Mouse (Mus musculus) forebrain, embryonic 16.5 days (tissue): ENCODE measurements around the gene Hnrnph3. TPM values are rescaled to one million over a fixed set of nuclear protein-coding genes. Genes with fewer than 3 reads are reported as not detected.

Experiments
- ATAC-seq: fragments of 200-750 bp; cut with Nextera tagmentation; 2 replicates; pipeline ENCODE4 v1.8.0; 2017; ENCODE audit warnings: mild to moderate bottlenecking, moderate library complexity
- H3K27ac ChIP-seq: fragments of 300-500 bp; sonication (generic); 2 replicates; pipeline ENCODE4 v1.5.1; 2014; ENCODE audit warnings: low read length, control low read depth
- H3K27me3 ChIP-seq: fragments of 300-500 bp; sonication (generic); replicated peaks from 2 replicates; pipeline ENCODE4 v1.6.1; 2014; ENCODE audit warnings: low read length; ENCODE audit not compliant: control insufficient read depth, insufficient read depth
- H3K36me3 ChIP-seq: fragments of 300-500 bp; sonication (generic); 2 replicates; pipeline ENCODE4 v1.6.1; 2014; ENCODE audit not compliant: control insufficient read depth, insufficient read depth
- H3K4me1 ChIP-seq: fragments of 300-500 bp; sonication (generic); replicated peaks from 2 replicates; pipeline ENCODE4 v1.6.1; 2014; ENCODE audit warnings: low read length; ENCODE audit not compliant: control insufficient read depth, insufficient read depth
- H3K4me2 ChIP-seq: fragments of 300-500 bp; sonication (generic); 2 replicates; pipeline ENCODE4 v1.6.1; 2014; ENCODE audit warnings: mild to moderate bottlenecking, low read length, control low read depth
- H3K4me3 ChIP-seq: fragments of 300-500 bp; sonication (generic); replicated peaks from 2 replicates; pipeline ENCODE4 v1.5.1; 2014; ENCODE audit warnings: mild to moderate bottlenecking, low read length, control low read depth
- H3K9ac ChIP-seq: fragments of 300-500 bp; sonication (generic); replicated peaks from 2 replicates; pipeline ENCODE4 v1.6.1; 2014; ENCODE audit warnings: low read depth, low read length, control low read depth
- H3K9me3 ChIP-seq: fragments of 300-500 bp; sonication (generic); 2 replicates; pipeline ENCODE4 v1.6.1; 2016; ENCODE audit warnings: low read length; ENCODE audit not compliant: control insufficient read depth
- WGBS: fragments of 180-500 bp; shearing (Covaris S2); extraction: QIAGEN DNeasy Blood & Tissue Kit; methylation state at CpG from one replicate; pipeline ENCODE4 v1.1.7; 2014; 5-methylcytosine and 5-hydroxymethylcytosine counted together
- polyA plus RNA-seq: library from polyadenylated mRNA; unstranded; fragments of >200 nt; fragmentation: Nextera tagmentation; extraction: Ambion mirVana; gene quantifications from 2 replicates; pipeline ENCODE4 v1.2.1, GENCODE M21; 2015

The Hnrnph3 gene
- polyA plus RNA-seq, 1 experiment from 2014 or later, result 205 TPM

DNA sequence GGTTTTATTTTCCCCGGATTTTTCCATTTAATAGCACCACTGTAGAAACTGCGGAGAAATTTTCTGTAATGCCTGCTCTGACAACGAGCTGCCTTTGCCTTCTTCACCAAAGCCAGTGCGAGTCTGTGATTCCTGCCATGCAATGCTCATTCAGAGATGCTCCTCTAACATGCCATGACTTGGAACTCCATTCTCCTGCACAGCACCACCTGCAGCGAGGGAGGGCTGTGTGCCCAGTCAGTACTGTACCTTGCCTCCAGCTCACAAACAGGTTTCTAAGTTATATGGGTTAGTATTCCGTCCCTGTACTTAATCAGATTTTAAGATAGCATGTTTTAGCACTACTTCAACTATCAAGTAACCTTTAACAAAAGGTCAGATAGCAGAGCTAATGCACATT is 12.5 kb downstream of the Hnrnph3 start:
- H3K36me3 ChIP-seq, result peaks cover 62% of the 10 kb centered on the region
- no peak for ATAC-seq
- no peak overlapping the region for H3K27ac ChIP-seq

DNA sequence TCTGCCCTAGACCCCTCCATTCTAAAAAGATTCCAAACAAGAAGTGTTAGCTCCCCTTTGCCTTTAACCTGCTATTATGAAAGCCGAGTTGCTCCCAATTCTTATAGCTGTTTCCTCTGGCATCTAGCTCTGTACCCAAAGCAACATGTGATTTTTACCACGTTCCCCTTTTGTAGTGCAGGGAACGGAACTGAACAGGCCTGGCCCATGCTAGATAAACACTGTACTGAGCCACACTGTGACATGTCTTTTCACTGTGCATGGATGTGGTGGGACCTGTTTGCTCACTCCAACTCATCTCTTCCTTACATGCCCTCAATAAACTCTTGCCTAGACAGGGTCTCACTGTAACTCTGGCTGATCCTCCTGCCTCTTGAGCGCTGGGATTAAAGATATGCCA is 13.7 kb downstream of the Hnrnph3 start:
- no peaks in the 10 kb centered on the region for H3K27me3 ChIP-seq
- no peaks in the 10 kb centered on the region for H3K9me3 ChIP-seq
- peaks cover 59% of the 10 kb centered on the region for H3K36me3 ChIP-seq
- H3K9ac ChIP-seq, result no peak overlapping the region
- no peak overlapping the region for H3K4me3 ChIP-seq
- 85% methylated on average over 4 of the region's 4 CpGs for WGBS
- no peak overlapping the region for H3K4me2 ChIP-seq
- no peaks in the 10 kb centered on the region for H3K4me1 ChIP-seq
- ATAC-seq, result no peak
- no peak overlapping the region for H3K27ac ChIP-seq

More for the DNA sequence above, 12.5 kb downstream of the Hnrnph3 start:
- no peak overlapping the region for H3K4me3 ChIP-seq
- no peaks in the 10 kb centered on the region for H3K9me3 ChIP-seq
- H3K4me2 ChIP-seq, result no peak overlapping the region
- no peaks in the 10 kb centered on the region for H3K4me1 ChIP-seq
- WGBS, result 85% methylated on average over 6 of the region's 6 CpGs
- no peaks in the 10 kb centered on the region for H3K27me3 ChIP-seq
- H3K9ac ChIP-seq, result no peak overlapping the region

DNA sequence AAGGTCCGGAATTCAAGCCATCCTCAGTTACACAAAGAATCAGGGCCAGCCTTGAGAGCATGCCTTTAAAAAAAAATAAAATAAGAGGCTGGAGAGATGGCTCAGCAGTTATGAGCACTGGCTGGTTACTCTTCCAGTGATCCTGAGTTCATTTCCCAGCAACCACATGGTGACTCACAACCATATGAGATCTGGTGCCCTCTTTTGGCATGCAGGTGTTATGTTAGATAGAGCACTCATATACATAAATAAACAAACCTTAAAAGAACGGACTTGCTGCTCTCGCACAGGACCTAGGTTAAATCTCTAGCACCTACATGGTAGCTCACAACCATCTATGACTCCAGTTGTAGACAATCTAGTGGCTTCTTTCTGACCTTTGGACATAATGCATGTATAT is 15.8 kb downstream of the Hnrnph3 start:
- no peak overlapping the region for H3K9ac ChIP-seq
- H3K4me2 ChIP-seq, result no peak overlapping the region
- H3K4me3 ChIP-seq, result no peak overlapping the region
- no peaks in the 10 kb centered on the region for H3K9me3 ChIP-seq
- H3K27me3 ChIP-seq, result no peaks in the 10 kb centered on the region
- WGBS, result 78% methylated on average over 3 of the region's 3 CpGs
- H3K27ac ChIP-seq, result no peak overlapping the region
- peaks cover 50% of the 10 kb centered on the region for H3K36me3 ChIP-seq
- ATAC-seq, result no peak
- H3K4me1 ChIP-seq, result no peaks in the 10 kb centered on the region

DNA sequence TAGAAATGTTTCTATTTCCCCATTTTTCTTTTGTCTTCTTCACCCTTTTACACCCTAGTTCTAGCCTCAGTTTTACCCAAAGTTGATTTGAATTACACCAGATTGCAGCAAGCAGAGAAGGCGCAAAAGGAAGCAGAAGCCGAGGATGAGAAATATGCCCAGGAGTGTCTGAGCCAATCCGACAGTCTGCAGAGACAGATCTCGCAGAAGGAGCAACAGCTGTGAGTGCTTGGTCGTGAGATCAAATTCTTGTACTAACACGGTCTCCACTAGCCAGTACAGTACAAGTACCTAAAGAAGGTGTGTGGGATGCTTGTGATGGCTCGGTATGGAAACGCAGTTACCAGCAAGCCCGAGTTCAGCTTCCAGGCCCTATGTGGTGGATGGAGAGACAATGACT is 19.5 kb downstream of the Hnrnph3 start:
- Histone ChIP-seq H3K9me3 (no peaks in the 10 kb centered on the region), H3K9ac (no peak overlapping the region), H3K27ac (no peak overlapping the region; the same call in 1 of the 2 replicates), H3K4me2 (no peak overlapping the region), H3K4me1 (no peaks in the 10 kb centered on the region), H3K36me3 (peaks cover 41% of the 10 kb centered on the region), H3K27me3 (no peaks in the 10 kb centered on the region), H3K4me3 (no peak overlapping the region)
- 0 out of 2 replicates have a peak, but pooled peaks have one; percentile 24 for ATAC-seq
- WGBS, result 81% methylated on average over 9 of the region's 9 CpGs

DNA sequence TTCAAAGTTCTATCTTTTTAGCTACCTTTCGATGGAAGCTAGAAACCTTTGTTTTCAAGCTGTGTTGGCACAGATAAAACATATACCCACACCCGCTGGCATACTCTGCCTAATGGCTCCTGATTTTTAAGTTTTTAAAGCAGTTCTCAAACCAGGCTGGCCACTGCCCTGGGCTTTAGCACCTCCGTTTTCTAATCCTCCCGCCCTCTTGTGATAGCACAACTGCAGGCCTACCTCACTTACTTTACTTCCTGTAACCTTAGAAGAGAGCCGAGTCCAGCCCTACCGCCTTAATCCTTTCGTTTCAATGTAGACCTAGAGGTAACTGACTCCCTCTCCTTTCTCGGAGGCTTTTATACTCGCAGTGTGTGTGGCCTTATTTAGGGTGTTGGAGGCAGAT is 20.8 kb downstream of the Hnrnph3 start:
- Histone ChIP-seq H3K9me3 (no peaks in the 10 kb centered on the region), H3K27me3 (no peaks in the 10 kb centered on the region), H3K9ac (no peak overlapping the region), H3K4me3 (no peak overlapping the region), H3K27ac (no peak overlapping the region), H3K4me2 (no peak overlapping the region), H3K4me1 (no peaks in the 10 kb centered on the region), H3K36me3 (peaks cover 34% of the 10 kb centered on the region)
- ATAC-seq, result no peak
- 75% methylated on average over 9 of the region's 9 CpGs for WGBS

DNA sequence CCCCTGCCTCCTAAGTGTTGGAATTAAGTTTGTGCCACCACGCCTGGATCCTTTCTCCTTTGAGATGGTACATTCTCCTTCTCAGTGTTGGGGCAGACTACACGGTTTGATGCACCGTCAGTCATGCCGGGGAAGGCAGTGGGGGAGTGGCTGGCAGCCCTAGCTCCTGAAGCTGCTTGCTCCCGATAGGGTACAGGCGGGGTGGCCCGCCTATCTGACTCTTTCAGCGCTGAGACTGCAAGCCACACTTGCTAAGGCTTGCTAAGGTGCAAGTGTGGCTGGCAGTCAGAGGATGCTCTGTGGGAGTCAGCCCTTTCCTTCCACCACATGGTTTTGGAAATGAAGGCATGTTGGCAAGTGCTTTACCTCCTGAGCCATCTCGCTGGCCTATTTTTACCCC is 23.4 kb downstream of the Hnrnph3 start:
- no peaks in the 10 kb centered on the region for H3K27me3 ChIP-seq
- H3K9ac ChIP-seq, result no peak overlapping the region
- no peak overlapping the region for H3K4me3 ChIP-seq
- H3K36me3 ChIP-seq, result peaks cover 38% of the 10 kb centered on the region
- H3K4me1 ChIP-seq, result no peaks in the 10 kb centered on the region
- no peak overlapping the region for H3K27ac ChIP-seq
- H3K9me3 ChIP-seq, result no peaks in the 10 kb centered on the region
- no peak for ATAC-seq
- 73% methylated on average over 9 of the region's 9 CpGs for WGBS
- no peak overlapping the region for H3K4me2 ChIP-seq

DNA sequence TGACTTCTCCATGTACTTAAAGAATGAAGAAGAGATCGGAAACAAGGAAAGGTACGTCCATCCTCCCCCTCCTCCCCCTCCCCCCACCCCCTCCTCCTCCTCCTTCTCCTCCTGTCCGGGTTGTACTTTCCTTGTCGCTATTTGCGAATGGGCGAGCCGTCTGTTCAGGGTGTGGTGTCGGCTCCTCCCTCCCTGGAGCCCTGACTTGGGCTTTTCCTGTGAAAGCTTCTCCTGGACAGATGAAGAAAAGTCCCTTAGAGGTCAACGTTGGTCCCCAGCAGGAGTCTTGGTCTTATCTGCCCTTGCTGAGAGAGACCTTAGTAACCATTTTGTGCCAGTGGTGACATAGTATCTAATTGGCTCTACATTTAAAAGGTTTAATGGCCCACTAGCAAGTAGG is 30.0 kb downstream of the Hnrnph3 start:
- H3K9ac ChIP-seq, result no peak overlapping the region
- WGBS, result 91% methylated on average over 7 of the region's 9 CpGs
- no peak for ATAC-seq
- H3K27me3 ChIP-seq, result no peaks in the 10 kb centered on the region
- H3K27ac ChIP-seq, result no peak overlapping the region
- no peak overlapping the region for H3K4me3 ChIP-seq
- peaks cover 54% of the 10 kb centered on the region for H3K36me3 ChIP-seq
- H3K9me3 ChIP-seq, result no peaks in the 10 kb centered on the region
- no peaks in the 10 kb centered on the region for H3K4me1 ChIP-seq
- no peak overlapping the region for H3K4me2 ChIP-seq

DNA sequence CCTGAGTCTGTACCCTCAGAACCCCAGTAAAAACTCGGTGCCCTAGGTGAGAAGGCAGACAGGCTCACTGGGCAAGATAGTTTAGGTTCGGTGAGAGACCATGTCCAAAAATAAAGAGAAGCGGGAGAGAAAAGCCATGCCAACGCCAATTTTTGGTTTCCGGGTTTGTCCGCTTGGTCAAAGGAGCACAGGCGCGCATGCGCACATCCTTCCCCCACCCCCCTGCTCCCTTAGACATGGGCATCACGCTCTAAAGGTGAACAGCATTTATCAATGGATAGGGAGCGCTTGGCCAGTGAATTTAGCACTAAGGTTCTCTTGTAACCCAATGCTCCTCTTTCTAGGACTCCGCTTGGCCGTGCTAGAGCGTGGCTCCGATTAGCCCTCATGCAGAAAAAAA is 33.4 kb downstream of the Hnrnph3 start:
- no peak overlapping the region for H3K9ac ChIP-seq
- H3K27ac ChIP-seq, result no peak overlapping the region
- H3K36me3 ChIP-seq, result peaks cover 39% of the 10 kb centered on the region
- 94% methylated on average over 15 of the region's 15 CpGs for WGBS
- no peak for ATAC-seq
- H3K4me3 ChIP-seq, result no peak overlapping the region
- no peak overlapping the region for H3K4me2 ChIP-seq
- no peaks in the 10 kb centered on the region for H3K9me3 ChIP-seq
- no peaks in the 10 kb centered on the region for H3K27me3 ChIP-seq
- H3K4me1 ChIP-seq, result no peaks in the 10 kb centered on the region

DNA sequence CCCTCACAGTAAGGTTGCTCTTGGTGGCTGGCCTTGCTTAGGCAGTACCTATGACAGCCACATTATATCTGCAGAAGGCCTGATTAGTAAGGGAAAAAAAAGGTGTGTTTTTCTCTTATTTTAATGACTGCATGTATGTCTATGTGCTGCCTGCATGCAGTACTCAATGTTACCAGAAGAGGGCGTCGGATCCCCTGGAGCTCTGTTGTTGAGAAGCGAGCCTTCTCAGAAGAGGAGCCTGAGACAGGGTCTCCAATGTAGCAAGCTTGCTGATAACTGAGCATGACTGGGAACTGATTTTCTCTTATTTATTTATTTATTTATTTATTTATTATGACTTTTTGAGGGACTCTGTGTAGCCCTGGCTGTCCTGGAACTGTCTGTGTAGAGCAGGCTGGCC is 36.7 kb downstream of the Hnrnph3 start:
- no peak overlapping the region for H3K4me2 ChIP-seq
- H3K9me3 ChIP-seq, result no peaks in the 10 kb centered on the region
- H3K4me1 ChIP-seq, result no peaks in the 10 kb centered on the region
- H3K27me3 ChIP-seq, result no peaks in the 10 kb centered on the region
- WGBS, result 20% methylated on average over 3 of the region's 3 CpGs
- no peak overlapping the region for H3K27ac ChIP-seq
- no peak overlapping the region for H3K9ac ChIP-seq
- peaks cover 29% of the 10 kb centered on the region for H3K36me3 ChIP-seq
- ATAC-seq, result no peak
- H3K4me3 ChIP-seq, result no peak overlapping the region

DNA sequence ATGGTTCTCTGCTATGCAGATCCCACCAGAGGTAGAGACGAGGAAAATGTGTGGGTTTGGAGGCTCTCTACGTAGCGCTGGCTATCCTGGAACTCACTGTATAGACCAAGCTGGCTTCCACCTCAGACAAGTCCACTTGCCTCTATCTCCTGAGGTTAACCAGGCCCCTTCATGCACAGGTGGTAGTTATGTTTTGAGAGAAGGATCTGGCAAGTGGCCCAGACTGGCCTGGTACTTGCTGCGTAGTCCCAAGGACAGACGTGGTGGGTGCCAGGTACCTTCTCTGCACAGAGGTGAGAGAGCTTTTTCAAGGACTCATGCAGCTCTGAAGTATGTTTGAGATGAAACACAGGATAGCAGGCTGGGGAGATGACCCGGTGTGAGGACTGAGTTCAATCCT is 39.5 kb downstream of the Hnrnph3 start:
- H3K4me2 ChIP-seq, result no peak overlapping the region
- WGBS, result 91% methylated on average over 6 of the region's 6 CpGs
- H3K36me3 ChIP-seq, result peaks cover 10% of the 10 kb centered on the region
- H3K27ac ChIP-seq, result no peak overlapping the region
- H3K9ac ChIP-seq, result no peak overlapping the region
- H3K4me1 ChIP-seq, result peaks cover 11% of the 10 kb centered on the region
- H3K27me3 ChIP-seq, result no peaks in the 10 kb centered on the region
- H3K9me3 ChIP-seq, result no peaks in the 10 kb centered on the region
- no peak overlapping the region for H3K4me3 ChIP-seq
- ATAC-seq, result no peak
